Mouse (Mus musculus): Measurements from ENCODE around the gene Rilp.
"Not testable (repeated sequence)": the region's sequence is repeated elsewhere in the genome, so short reads cannot be mapped to it uniquely, and the experiment has no call there.

Gene Rilp

GRCm38 (mm10) chr11:75534286-75535033 lies 24.6 kb downstream of the Rilp start:
- DNase-seq: peak; percentile 78

GRCm38 (mm10) chr11:75535106-75535795 lies 25.4 kb downstream of the Rilp start:
- peak; percentile 81 for DNase-seq

GRCm38 (mm10) chr11:75536255-75537024 lies 26.5 kb downstream of the Rilp start:
- DNase-seq: no peak

- no peak for DNase-seq
Observed at GRCm38 (mm10) chr11:75537025-75537414, 27.1 kb downstream of the Rilp start.

GRCm38 (mm10) chr11:75537491-75538183 lies 27.7 kb downstream of the Rilp start:
- no peak for DNase-seq

- DNase-seq: peak; percentile 43
Observed at GRCm38 (mm10) chr11:75538184-75538969, 28.5 kb downstream of the Rilp start.

- DNase-seq: no peak
Observed at GRCm38 (mm10) chr11:75538970-75539299, 29.0 kb downstream of the Rilp start.

- DNase-seq: no peak
Observed at GRCm38 (mm10) chr11:75540209-75540608, 30.3 kb downstream of the Rilp start.

GRCm38 (mm10) chr11:75540710-75541581 lies 31.1 kb downstream of the Rilp start:
- no peak for DNase-seq

- no peak for DNase-seq
Observed at GRCm38 (mm10) chr11:75544713-75545112, 34.8 kb downstream of the Rilp start.

GRCm38 (mm10) chr11:75546057-75546456 lies 36.2 kb downstream of the Rilp start:
- DNase-seq: no peak

GRCm38 (mm10) chr11:75549658-75550111 lies 39.8 kb downstream of the Rilp start:
- DNase-seq: peak; percentile 65

- no peak for DNase-seq
Observed at GRCm38 (mm10) chr11:75550200-75550946, 40.5 kb downstream of the Rilp start.

- peak; percentile 81 for DNase-seq
Observed at GRCm38 (mm10) chr11:75551321-75551720, 41.4 kb downstream of the Rilp start.

- DNase-seq: no peak
Observed at GRCm38 (mm10) chr11:75551961-75552441, 42.1 kb downstream of the Rilp start.

- DNase-seq: no peak
Observed at GRCm38 (mm10) chr11:75552906-75553482, 43.1 kb downstream of the Rilp start.

- DNase-seq: not testable (repeated sequence)
Observed at GRCm38 (mm10) chr11:75556006-75556405, 46.1 kb downstream of the Rilp start.

GRCm38 (mm10) chr11:75557142-75557541 lies 47.2 kb downstream of the Rilp start:
- DNase-seq: peak; percentile 38

- no peak for DNase-seq
Observed at GRCm38 (mm10) chr11:75558101-75558500, 48.2 kb downstream of the Rilp start.
